Mouse (Mus musculus) spleen, adult 10 weeks (tissue): ENCODE data around the gene 9030624G23Rik. TPM values are rescaled to one million over a fixed set of nuclear protein-coding genes. Genes with fewer than 3 reads are reported as not detected.

Source experiments
- polyA plus RNA-seq: library from polyadenylated mRNA; stranded (reverse); fragments of 350-450 nt; fragmentation: Illumina TruSeq; extraction: RNeasy Lipid Tissue Mini Kit (QIAGEN cat#74804); gene quantifications from one replicate; pipeline ENCODE4 v1.2.3, GENCODE M21; 2015; ENCODE audit warnings: low replicate concordance; ENCODE audit not compliant: insufficient read depth

9030624G23Rik gene
- not detected for polyA plus RNA-seq

DNA sequence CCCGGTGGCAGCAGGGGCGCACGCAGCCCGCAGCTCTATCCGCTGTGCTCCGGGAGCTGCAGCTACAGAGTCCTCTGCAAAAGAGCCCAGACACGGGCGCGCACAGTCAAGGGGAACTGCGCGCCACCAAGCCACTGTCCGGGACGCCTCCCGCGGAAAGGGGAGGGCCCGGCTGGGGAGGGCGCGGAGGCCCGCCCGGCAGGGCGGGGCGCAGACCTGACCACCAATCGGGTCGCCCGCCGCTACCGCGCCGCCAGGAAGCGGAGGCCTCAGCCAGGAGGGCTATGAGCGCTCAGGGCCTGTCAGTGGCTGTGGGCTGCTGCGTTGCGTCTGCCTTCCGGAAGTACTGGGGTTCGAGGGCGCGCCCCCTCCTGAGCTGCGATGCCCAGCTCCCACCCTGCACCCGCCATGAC lies at the start of gene 9030624G23Rik:
Gene 9030624G23Rik, minus strand, starts transcription at position 139 of the 413 bp plus-strand sequence.

